Mouse (Mus musculus) neural tube, embryonic 11.5 days (tissue): ENCODE measurements around the gene Rnf212. TPM values are rescaled to one million over a fixed set of nuclear protein-coding genes. Genes with fewer than 3 reads are reported as not detected.
A peak's percentile ranks its signal among the peaks of the same experiment; 100 is the strongest.
"Not testable (repeated sequence)": the region's sequence is repeated elsewhere in the genome, so short reads cannot be mapped to it uniquely, and the experiment has no call there.

ENCODE experiments used
- ATAC-seq: fragments of 200-750 bp; cut with Nextera tagmentation; 2 replicates; pipeline ENCODE4 v1.8.0; 2017; ENCODE audit warnings: moderate number of reproducible peaks, mild to moderate bottlenecking, moderate TSS enrichment, moderate library complexity; ENCODE audit not compliant: insufficient read depth, low FRiP score, low TSS enrichment
- DNase-seq: peaks from one replicate; pipeline ENCODE4 v3.0.0-alpha.2; 2015; ENCODE audit warnings: low spot score
- H3K27ac ChIP-seq: fragments of 300-500 bp; sonication (generic); 2 replicates; pipeline ENCODE4 v1.5.1; 2014; ENCODE audit warnings: low read depth, mild to moderate bottlenecking, low read length
- H3K27me3 ChIP-seq: fragments of 300-500 bp; sonication (generic); 2 replicates; pipeline ENCODE4 v1.6.1; 2014; ENCODE audit warnings: mild to moderate bottlenecking, low read length, mixed read lengths; ENCODE audit not compliant: control insufficient read depth, insufficient read depth
- H3K36me3 ChIP-seq: fragments of 300-500 bp; sonication (generic); 2 replicates; pipeline ENCODE4 v1.6.1; 2014; ENCODE audit warnings: mild to moderate bottlenecking, low read length, moderate library complexity, mixed read lengths; ENCODE audit not compliant: control insufficient read depth, insufficient read depth
- H3K4me1 ChIP-seq: fragments of 300-500 bp; sonication (generic); 2 replicates; pipeline ENCODE4 v1.6.1; 2014; ENCODE audit warnings: low read length, mixed read lengths; ENCODE audit not compliant: control insufficient read depth, insufficient read depth
- H3K4me2 ChIP-seq: fragments of 300-500 bp; sonication (generic); 2 replicates; pipeline ENCODE4 v1.6.1; 2014; ENCODE audit warnings: low read depth, mild to moderate bottlenecking, moderate library complexity
- H3K4me3 ChIP-seq: fragments of 300-500 bp; sonication (generic); 2 replicates; pipeline ENCODE4 v1.5.1; 2014; ENCODE audit warnings: low read depth, low read length
- H3K9ac ChIP-seq: fragments of 300-500 bp; sonication (generic); 2 replicates; pipeline ENCODE4 v1.6.1; 2014; ENCODE audit warnings: mild to moderate bottlenecking, low read length
- H3K9me3 ChIP-seq: fragments of 300-500 bp; sonication (generic); 2 replicates; pipeline ENCODE4 v1.6.1; 2016; ENCODE audit warnings: low read length; ENCODE audit not compliant: control insufficient read depth
- WGBS: fragments of 180-500 bp; shearing (Covaris S2); extraction: QIAGEN DNeasy Blood & Tissue Kit; methylation state at CpG from one replicate; pipeline ENCODE4 v1.1.7; 2014; 5-methylcytosine and 5-hydroxymethylcytosine counted together
- polyA plus RNA-seq: library from polyadenylated mRNA; unstranded; fragments of >200 nt; fragmentation: Nextera tagmentation; extraction: Ambion mirVana; gene quantifications from 2 replicates; pipeline ENCODE4 v1.2.1, GENCODE M21; 2014

Rnf212 gene
- polyA plus RNA-seq = 0.95 and 0.97 TPM in 2 replicates

DNA sequence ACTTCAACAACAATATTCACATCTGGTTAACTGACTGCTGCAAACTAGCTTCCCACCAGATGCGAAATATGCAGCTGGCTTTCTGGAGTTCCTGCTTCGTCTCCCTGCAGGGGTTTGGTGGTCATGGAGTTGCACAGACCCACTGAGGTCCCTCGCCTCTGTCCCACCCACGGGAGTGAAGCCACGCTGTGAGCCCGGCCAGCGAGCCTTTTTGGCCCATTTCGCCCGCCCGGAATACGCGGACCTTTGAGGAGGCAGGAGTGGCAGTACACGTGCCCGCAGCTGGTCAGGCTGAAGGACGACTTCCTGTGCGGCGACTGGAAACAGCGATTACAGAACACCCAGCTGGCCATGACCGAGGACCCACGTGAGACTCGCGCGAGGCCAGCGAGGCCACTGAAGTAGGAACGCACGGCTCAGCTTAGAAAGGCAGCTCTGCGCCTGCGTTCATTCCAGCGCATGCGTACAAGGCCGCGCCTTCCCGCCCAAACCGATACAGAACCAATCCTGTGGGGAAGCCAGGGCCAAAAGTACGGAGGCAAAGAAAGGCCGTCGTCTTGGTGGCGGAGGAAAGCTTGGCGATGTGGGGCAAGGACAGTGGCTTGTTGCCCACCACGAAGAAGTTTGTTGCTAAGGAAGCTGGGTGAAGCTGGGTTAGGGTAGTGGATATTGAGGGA, at the start of gene Rnf212:
Gene Rnf212 (minus strand): TSS at position 353 of the 677 bp plus-strand sequence.
- ATAC-seq (no peak), DNase-seq (no peak)
- H3K9ac ChIP-seq = no peak within 1 kb of the TSS
- H3K4me2 ChIP-seq = no peak within 1 kb of the TSS
- no peak within 1 kb of the TSS for H3K4me3 ChIP-seq
- 75% methylated on average over 40 of the region's 40 CpGs for WGBS
- H3K27me3 ChIP-seq = no peaks in the 10 kb centered on the region
- no peaks in the 10 kb centered on the region for H3K9me3 ChIP-seq
- H3K27ac ChIP-seq = no peak within 1 kb of the TSS
- H3K36me3 ChIP-seq = no peaks in the 10 kb centered on the region
- H3K4me1 ChIP-seq = no peaks in the 10 kb centered on the region

DNA sequence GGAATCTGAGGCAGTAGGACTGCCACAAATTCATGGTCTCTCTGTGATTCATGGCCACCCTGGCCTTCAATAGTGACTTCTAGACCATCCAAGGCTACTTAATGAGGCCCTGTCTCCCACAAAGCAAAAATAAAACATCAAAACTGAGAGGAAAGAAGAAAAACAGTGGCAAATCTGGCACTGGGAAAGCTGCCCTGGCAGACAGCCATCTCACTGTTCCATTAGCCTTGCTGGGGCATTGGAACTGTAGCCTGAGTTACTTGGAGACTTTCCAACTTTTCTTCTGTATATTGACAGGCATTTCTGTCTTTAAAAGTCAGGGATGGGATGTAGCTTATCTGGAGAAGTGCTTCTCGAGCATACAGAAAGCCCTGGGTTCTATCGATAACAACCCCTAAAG, 48.5 kb upstream of the Rnf212 start:
- H3K36me3 ChIP-seq = no peaks in the 10 kb centered on the region
- no peaks in the 10 kb centered on the region for H3K9me3 ChIP-seq
- DNase-seq (no peak), ATAC-seq (no peak)
- H3K27ac ChIP-seq = no peak overlapping the region
- H3K27me3 ChIP-seq = no peaks in the 10 kb centered on the region
- WGBS = 82% methylated on average over 2 of the region's 2 CpGs
- H3K4me2 ChIP-seq = no peak overlapping the region
- H3K9ac ChIP-seq = no peak overlapping the region
- H3K4me1 ChIP-seq = no peaks in the 10 kb centered on the region
- no peak overlapping the region for H3K4me3 ChIP-seq

DNA sequence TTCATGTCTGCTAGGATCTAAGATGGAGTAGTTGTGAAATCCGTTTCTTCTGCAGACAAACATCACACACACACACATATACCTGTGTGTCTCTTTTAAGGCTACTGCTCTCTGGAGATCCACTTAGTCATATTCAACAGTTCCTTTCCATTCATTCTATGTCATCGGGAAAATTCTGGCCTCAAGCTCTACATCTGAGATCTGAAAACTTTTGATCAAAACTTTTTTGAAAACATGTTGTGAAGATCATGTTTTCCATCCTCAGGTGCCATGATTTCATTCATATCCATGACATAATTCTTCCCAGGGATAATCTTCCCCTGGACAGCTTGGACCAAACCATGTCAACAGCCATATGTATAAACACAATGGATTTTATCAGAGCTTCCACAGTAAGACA, 34.0 kb upstream of the Rnf212 start, which contains the start of gene Vmn2r8:
Gene Vmn2r8 (minus strand): TSS at position 101 of the 400 bp plus-strand sequence.
- WGBS = 73% methylated on average over 2 of the region's 2 CpGs
- ATAC-seq, H3K36me3 ChIP-seq, H3K4me3 ChIP-seq, H3K9ac ChIP-seq, H3K4me1 ChIP-seq, H3K27me3 ChIP-seq, H3K9me3 ChIP-seq, DNase-seq, H3K4me2 ChIP-seq, H3K27ac ChIP-seq: not testable (repeated sequence)

DNA sequence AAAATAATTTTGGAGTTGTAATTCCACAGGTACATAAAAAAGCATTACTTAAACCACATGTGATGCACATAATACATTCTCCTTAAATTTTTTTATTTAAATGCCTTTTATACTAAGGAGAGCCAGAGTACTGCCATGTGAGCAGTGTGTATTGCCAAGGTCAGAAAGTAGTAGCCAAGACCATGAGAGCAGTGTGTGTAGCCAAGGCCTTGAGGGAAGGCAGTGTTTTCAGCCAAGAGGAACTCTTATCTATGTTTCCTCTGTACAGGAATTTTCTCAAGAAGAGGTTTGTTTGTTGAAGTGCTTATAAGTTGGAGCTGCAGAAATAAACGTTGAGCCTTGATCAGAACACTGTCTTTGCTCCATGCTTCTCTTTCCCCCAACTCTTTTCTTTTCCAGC, 28.9 kb upstream of the Rnf212 start:
- WGBS = 45% methylated on average over 1 of the region's 1 CpGs
- no peak for ATAC-seq

DNA sequence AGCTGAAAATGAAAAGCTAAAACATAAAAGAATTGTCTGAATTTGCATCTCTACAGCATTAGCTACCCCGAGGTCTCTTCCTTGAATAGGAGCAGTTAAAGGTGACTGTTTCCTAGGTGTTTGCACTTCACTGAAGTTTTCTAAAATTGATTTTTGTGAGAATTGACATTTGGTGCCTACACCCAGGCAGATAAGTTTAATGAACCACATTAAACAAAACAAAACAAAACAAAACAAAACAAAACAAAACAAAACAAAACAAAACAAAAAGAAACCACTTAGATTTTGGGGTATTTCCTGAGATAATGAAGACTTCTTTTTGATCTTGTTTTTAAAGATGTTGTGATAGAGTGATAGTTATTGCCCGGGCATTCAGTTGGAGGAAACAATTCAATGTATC, 20.5 kb upstream of the Rnf212 start, which contains the start of gene Tmed11:
Gene Tmed11 (minus strand): TSS at position 101 of the 400 bp plus-strand sequence.
- H3K27ac ChIP-seq, H3K27me3 ChIP-seq, H3K4me1 ChIP-seq, H3K4me3 ChIP-seq, ATAC-seq, H3K9me3 ChIP-seq, H3K4me2 ChIP-seq, DNase-seq, H3K9ac ChIP-seq, H3K36me3 ChIP-seq: not testable (repeated sequence)
- WGBS = 62% methylated on average over 2 of the region's 2 CpGs

More for the DNA sequence above, 28.9 kb upstream of the Rnf212 start:
- H3K4me1 ChIP-seq = no peaks in the 10 kb centered on the region
- no peaks in the 10 kb centered on the region for H3K36me3 ChIP-seq
- no peak overlapping the region for H3K4me3 ChIP-seq
- H3K9ac ChIP-seq = no peak overlapping the region
- no peaks in the 10 kb centered on the region for H3K9me3 ChIP-seq
- H3K4me2 ChIP-seq = no peak overlapping the region
- DNase-seq = no peak
- no peaks in the 10 kb centered on the region for H3K27me3 ChIP-seq
- no peak overlapping the region for H3K27ac ChIP-seq

DNA sequence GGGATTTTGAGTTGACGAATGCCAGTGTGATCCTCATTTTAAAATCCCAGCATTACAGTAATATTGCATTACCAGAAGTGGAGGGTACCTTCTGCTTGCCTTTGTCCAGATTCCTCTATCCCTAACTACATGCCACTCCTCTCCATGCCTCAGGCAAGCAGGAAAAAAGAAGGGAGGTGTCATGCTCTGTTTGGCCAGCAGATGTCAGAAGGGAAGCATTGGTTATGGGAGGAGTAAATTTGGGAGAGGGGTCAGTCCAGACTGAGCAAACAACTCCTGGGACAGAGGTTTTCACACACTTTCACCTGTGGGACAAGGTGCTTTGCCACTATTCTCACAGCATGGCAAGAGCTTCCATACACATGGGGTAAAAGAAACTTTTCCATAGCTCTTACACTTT, 15.6 kb upstream of the Rnf212 start:
- H3K4me3 ChIP-seq, H3K4me2 ChIP-seq, ATAC-seq, H3K27me3 ChIP-seq, H3K36me3 ChIP-seq, H3K4me1 ChIP-seq, H3K9ac ChIP-seq, H3K9me3 ChIP-seq, H3K27ac ChIP-seq: not testable (repeated sequence)
- peak; percentile 20 for DNase-seq
- 34% methylated on average over 1 of the region's 1 CpGs for WGBS

DNA sequence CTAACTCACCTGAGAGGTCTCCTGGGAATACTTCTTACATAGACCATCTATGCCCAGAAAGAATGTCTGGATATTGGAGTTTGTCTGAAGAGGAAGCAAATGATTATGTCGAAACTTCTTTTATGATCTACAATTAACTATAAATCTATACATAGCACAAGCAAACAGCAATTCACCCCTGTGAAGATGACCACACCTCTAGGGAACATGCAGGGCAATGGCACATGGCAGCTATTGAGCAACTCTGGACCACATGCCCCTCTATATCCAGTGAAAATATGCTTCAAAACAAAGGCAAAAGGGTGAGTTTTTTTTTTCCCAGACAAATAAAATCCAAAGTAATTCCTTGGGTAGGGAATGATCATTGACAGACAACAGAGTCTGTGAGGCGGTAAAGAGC, 14.8 kb downstream of the Rnf212 start:
- Histone ChIP-seq H3K9me3 (no peaks in the 10 kb centered on the region), H3K36me3 (no peaks in the 10 kb centered on the region), H3K27ac (no peak overlapping the region), H3K4me3 (no peak overlapping the region), H3K4me1 (no peaks in the 10 kb centered on the region), H3K4me2 (no peak overlapping the region), H3K27me3 (no peaks in the 10 kb centered on the region), H3K9ac (no peak overlapping the region)
- DNase-seq = no peak
- ATAC-seq = no peak
- 85% methylated on average over 2 of the region's 2 CpGs for WGBS

DNA sequence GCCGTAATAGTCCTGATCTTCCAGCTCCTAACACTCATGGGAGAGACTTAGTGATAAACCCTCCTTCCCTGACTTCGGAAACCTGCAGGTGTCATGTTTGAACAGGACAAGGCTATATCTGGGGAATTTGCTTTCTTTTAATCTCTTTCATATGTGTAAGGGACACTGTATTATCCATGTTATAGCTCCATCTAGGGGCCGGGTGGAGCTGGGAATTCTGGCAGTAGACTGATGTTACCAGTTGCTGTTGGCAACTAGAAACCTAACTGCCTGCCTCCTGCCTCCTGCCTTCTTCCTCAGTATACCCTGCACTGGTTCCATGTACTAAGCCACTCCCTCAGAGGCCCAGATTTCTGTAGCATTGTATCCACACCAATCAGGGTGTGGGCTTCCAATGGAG, 16.4 kb downstream of the Rnf212 start:
- no peaks in the 10 kb centered on the region for H3K9me3 ChIP-seq
- H3K9ac ChIP-seq = no peak overlapping the region
- H3K4me2 ChIP-seq = no peak overlapping the region
- no peak for ATAC-seq
- H3K4me1 ChIP-seq = no peaks in the 10 kb centered on the region
- H3K27me3 ChIP-seq = no peaks in the 10 kb centered on the region
- no peaks in the 10 kb centered on the region for H3K36me3 ChIP-seq
- no peak overlapping the region for H3K27ac ChIP-seq
- no peak overlapping the region for H3K4me3 ChIP-seq
- WGBS = 54% methylated on average over 3 of the region's 3 CpGs
- DNase-seq = peak; percentile 9

DNA sequence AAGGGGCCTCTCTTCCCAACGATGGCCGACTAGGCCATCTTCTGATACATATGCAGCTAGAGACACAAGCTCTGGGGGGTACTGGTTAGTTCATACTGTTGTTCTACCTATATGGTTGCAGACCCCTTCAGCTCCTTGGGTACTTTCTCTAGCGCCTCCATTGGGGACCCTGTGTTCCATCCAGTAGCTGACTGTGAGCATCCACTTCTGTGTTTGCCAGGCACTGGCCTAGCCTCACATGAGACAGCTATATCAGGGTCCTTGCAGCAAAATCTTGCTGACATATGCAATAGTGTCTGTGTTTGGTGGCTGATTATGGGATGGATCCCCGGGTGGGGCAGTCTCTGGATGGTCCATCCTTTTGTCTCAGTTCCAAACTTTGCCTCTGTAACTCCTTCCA, 23.5 kb downstream of the Rnf212 start:
- 95% methylated on average over 4 of the region's 4 CpGs for WGBS
- H3K27ac ChIP-seq, ATAC-seq: not testable (repeated sequence)

More for the DNA sequence above, 23.5 kb downstream of the Rnf212 start:
- not testable (repeated sequence) for H3K27me3 ChIP-seq, H3K9ac ChIP-seq, H3K9me3 ChIP-seq, H3K36me3 ChIP-seq, DNase-seq, H3K4me3 ChIP-seq, H3K4me2 ChIP-seq, H3K4me1 ChIP-seq
